Mouse (Mus musculus): Measurements from ENCODE around the gene Brox. TPM values are rescaled to one million over a fixed set of nuclear protein-coding genes. Genes with fewer than 3 reads are reported as not detected.

The Brox gene
- polyA plus RNA-seq, 1 experiment from 2014 or later, result 35.5 TPM

DNA sequence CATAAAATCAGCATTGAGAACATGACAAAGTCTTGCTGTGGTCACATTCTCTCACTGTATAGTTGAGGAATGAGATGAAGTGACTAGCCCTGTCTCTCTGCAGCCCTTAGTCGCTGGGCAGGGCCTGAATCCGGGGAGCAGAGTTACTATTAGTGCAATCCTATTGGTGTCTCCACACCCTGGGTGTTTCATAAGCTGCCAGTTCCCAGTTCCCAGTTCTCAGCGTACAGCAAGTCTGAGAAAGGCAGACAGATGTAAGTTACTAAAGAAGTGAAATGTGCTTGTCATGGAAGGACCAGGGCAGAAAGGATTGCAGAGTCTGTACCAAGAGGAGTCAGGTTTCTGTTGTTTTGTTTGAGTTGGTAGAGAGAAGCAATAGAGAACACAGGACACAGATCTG is 10.5 kb upstream of the Brox start:
- 81% methylated on average over 3 of the region's 3 CpGs for WGBS
- no peak overlapping the region for H3K4me3 ChIP-seq
- H3K4me1 ChIP-seq, result no peaks in the 10 kb centered on the region
- no peaks in the 10 kb centered on the region for H3K9me3 ChIP-seq
- peaks cover 45% of the 10 kb centered on the region for H3K36me3 ChIP-seq (replicated peaks)
- no peak overlapping the region for H3K27ac ChIP-seq (replicated peaks)
- H3K27me3 ChIP-seq (replicated peaks; ENCODE audit: low read depth, poor library complexity, severe bottlenecking), result no peaks in the 10 kb centered on the region
- no peak for DNase-seq (ENCODE audit: low spot score)

DNA sequence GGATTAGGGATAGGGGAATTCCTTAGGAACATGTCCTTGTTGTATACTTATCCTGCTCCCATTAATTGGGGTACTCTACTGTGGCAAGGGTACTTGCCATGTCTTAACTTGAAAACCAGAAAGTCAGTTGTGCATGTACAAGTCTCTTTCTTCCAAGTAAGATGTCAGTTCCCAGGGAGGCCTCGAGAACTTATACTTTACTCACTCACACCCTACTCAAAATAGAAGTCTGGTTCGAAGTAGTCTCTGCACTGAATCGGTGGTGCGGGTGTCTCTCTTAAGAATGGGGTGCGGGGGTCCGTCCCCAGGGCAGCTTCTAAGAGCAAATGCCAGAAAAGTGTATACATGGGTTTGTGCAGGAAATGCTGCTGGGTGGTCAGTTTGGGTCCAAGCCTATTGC is 2.1 kb upstream of the Brox start:
- Histone ChIP-seq H3K9me3 (no peaks in the 10 kb centered on the region), H3K36me3 (replicated peaks) (no peaks in the 10 kb centered on the region), H3K4me3 (no peak overlapping the region), H3K27me3 (replicated peaks; ENCODE audit: low read depth, poor library complexity, severe bottlenecking) (no peaks in the 10 kb centered on the region), H3K27ac (replicated peaks) (no peak overlapping the region), H3K4me1 (0 out of 2 replicates have a peak, but pooled peaks cover 4% of the 10 kb centered on the region)
- peak; percentile 93 for DNase-seq (ENCODE audit: low spot score)
- 88% methylated on average over 6 of the region's 6 CpGs for WGBS

DNA sequence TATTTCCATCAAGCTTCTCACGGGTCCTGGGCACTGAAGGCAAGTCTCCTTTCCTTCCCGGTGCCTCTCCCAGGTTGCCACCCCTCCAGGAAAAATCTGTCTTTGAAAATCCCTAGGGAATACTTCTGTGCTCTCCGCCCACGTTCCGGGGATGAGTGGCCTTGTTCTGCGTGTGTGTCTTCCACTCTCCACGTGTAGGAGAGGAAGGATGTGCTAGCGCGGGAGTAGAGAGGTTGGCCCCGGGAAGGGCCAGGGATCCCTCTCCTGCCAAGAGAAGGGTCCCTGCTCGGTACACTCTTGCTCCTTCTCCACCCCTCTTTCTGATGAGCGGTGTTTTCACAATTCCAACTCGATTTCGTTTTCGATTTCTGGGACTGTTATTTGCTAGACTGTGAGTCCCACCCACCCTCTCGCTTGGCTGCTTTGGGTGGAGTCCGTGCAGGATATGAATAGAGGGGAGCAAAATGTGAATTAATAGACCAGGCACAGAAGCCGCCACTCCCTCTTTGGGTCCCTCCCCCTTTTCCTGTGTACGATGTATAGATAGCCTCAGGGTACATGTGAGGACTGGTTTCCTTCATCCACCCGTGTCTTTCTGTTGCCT is 919 bp upstream of the Brox start:
- Histone ChIP-seq H3K27me3 (replicated peaks; ENCODE audit: low read depth, poor library complexity, severe bottlenecking) (no peaks in the 10 kb centered on the region), H3K4me1 (0 out of 2 replicates have a peak, but pooled peaks cover 4% of the 10 kb centered on the region), H3K36me3 (replicated peaks) (peaks cover 11% of the 10 kb centered on the region), H3K4me3 (peak overlapping the region; percentile 62), H3K27ac (replicated peaks) (peak overlapping the region; percentile 83), H3K9me3 (no peaks in the 10 kb centered on the region)
- under 1% methylated on average over 20 of the region's 20 CpGs for WGBS
- peak; percentile 53 for DNase-seq (ENCODE audit: low spot score)

DNA sequence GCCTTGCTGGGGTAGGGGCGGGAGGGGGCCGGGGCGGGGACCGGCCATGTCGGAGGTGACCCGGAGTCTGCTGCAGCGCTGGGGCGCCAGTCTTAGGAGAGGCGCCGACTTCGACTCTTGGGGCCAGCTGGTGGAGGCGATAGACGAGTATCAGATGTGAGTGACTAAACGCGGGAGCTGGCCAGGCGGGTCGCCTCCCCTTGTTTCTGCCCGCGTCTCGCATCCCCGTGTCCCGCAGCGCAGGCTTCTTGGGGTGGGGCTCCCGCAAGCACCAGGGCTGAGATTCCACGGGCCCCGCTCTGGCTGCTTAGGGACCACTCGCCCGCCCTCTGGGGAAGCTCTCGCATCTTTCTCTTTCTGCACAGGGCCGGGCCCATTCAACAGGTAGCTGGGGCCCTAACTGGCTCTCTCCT is 410 bp upstream of the Brox start:
- peak overlapping the region; percentile 83 for H3K27ac ChIP-seq (replicated peaks)
- WGBS, result under 1% methylated on average over 30 of the region's 30 CpGs
- DNase-seq (ENCODE audit: low spot score), result peak; percentile 77

DNA sequence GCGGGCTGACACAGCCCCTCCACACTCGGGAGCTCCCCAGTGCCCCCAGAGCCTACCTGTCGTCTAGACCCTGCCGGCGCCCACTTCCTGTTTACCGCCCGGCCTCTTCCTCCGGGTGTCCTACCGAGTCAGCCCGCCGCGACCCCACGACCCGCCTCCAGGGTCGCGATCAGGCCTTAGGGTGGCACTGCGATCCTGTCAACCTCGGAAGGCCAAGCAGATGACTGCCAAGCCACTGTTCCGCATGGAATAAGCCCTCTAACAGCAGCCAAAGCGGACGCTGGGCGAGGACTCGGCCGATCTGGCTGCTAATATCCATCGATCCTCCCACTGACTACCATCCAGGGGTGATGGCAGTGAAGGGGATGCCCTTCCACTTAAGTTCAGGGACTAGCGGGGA is 604 bp downstream of the Brox start, which contains the start of gene Aida:
TSS of gene Aida (plus strand) at position 126 of the 400 bp plus-strand sequence.
- Histone ChIP-seq H3K4me3 (peak within 1 kb of the TSS; percentile 62), H3K9me3 (no peaks in the 10 kb centered on the region), H3K27me3 (replicated peaks; ENCODE audit: low read depth, poor library complexity, severe bottlenecking) (no peaks in the 10 kb centered on the region), H3K27ac (replicated peaks) (peak within 1 kb of the TSS; percentile 83), H3K36me3 (replicated peaks) (peaks cover 26% of the 10 kb centered on the region), H3K4me1 (0 out of 2 replicates have a peak, but pooled peaks cover 4% of the 10 kb centered on the region)
- WGBS, result under 1% methylated on average over 26 of the region's 26 CpGs
- DNase-seq (ENCODE audit: low spot score), result peak; percentile 72

More for the DNA sequence above, 410 bp upstream of the Brox start:
- Histone ChIP-seq H3K9me3 (no peaks in the 10 kb centered on the region), H3K4me1 (0 out of 2 replicates have a peak, but pooled peaks cover 4% of the 10 kb centered on the region), H3K4me3 (peak overlapping the region; percentile 62), H3K36me3 (replicated peaks) (peaks cover 16% of the 10 kb centered on the region), H3K27me3 (replicated peaks; ENCODE audit: low read depth, poor library complexity, severe bottlenecking) (no peaks in the 10 kb centered on the region)

DNA sequence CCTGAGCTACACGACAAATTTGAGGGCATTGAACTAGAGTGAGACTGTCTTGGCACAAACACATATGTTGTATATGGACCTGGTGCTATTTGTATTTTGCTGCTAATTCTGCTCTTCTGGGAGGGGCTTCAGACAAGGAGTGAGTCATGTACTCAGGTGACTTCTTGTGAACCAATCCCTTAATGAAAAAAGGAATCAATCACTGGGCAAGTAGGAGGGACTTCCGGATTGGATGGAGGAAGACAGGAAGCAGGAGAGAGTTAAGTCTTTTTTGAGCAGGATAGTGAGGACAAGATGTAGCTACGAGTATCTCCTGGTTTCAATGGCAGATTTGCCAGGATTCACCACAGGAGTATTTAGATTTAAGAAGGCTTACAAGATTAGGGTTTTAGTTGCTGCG is 7.5 kb downstream of the Brox start:
- 94% methylated on average over 4 of the region's 4 CpGs for WGBS
- no peak overlapping the region for H3K4me3 ChIP-seq
- H3K27me3 ChIP-seq (replicated peaks; ENCODE audit: low read depth, poor library complexity, severe bottlenecking), result no peaks in the 10 kb centered on the region
- H3K36me3 ChIP-seq (replicated peaks), result peaks cover 93% of the 10 kb centered on the region
- no peak overlapping the region for H3K27ac ChIP-seq (replicated peaks)
- no peaks in the 10 kb centered on the region for H3K9me3 ChIP-seq
- no peaks in the 10 kb centered on the region for H3K4me1 ChIP-seq
- no peak for DNase-seq (ENCODE audit: low spot score)

DNA sequence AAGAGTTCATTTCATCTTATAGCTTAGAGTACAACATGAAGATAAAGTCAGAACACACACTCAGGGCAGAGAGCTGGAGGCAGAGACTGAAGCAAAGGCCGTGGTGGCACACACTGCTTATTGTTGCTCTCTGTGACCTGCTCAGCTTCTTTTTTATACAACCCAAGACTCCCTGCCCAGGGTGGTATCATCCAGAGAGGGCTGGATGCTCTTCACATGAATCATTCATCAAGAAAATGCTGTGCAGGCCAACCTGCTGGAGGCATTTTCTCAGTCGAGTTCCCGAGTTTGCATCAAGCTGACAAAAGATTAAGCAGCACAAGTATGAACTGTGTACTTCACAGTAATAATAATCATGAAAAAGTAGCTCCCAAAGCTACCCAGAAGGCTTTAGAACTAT is 8.7 kb downstream of the Brox start:
- no peak for DNase-seq (ENCODE audit: low spot score)
- peaks cover 98% of the 10 kb centered on the region for H3K36me3 ChIP-seq (replicated peaks)
- no peaks in the 10 kb centered on the region for H3K4me1 ChIP-seq
- 92% methylated on average over 3 of the region's 3 CpGs for WGBS
- H3K27me3 ChIP-seq (replicated peaks; ENCODE audit: low read depth, poor library complexity, severe bottlenecking), result no peaks in the 10 kb centered on the region
- no peak overlapping the region for H3K4me3 ChIP-seq
- H3K9me3 ChIP-seq, result no peaks in the 10 kb centered on the region
- no peak overlapping the region for H3K27ac ChIP-seq (replicated peaks)

DNA sequence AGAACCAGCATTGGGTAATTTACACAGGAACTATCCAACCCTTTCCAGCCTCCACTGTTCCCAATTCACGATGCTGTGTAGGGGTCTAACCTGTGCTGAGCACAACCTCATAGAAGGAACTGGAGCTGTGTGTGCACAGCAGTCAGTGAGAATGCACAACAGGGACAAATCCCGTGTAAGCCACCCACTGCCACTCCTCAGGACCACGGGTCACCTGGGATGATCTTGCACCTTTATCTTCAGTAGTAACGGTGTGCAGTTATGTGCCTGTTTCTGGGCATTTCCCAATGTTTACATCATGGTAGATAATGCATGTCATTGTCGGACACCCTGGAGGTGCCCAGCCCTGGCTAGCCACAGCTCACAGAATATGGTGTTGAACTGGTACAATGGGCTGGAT is 21.3 kb downstream of the Brox start:
- Histone ChIP-seq H3K4me3 (no peak overlapping the region), H3K36me3 (replicated peaks) (peaks cover 42% of the 10 kb centered on the region), H3K9me3 (no peaks in the 10 kb centered on the region), H3K4me1 (0 out of 2 replicates have a peak, but pooled peaks cover 3% of the 10 kb centered on the region), H3K27me3 (replicated peaks; ENCODE audit: low read depth, poor library complexity, severe bottlenecking) (no peaks in the 10 kb centered on the region), H3K27ac (replicated peaks) (no peak overlapping the region)
- 82% methylated on average over 5 of the region's 5 CpGs for WGBS
- DNase-seq (ENCODE audit: low spot score), result no peak

DNA sequence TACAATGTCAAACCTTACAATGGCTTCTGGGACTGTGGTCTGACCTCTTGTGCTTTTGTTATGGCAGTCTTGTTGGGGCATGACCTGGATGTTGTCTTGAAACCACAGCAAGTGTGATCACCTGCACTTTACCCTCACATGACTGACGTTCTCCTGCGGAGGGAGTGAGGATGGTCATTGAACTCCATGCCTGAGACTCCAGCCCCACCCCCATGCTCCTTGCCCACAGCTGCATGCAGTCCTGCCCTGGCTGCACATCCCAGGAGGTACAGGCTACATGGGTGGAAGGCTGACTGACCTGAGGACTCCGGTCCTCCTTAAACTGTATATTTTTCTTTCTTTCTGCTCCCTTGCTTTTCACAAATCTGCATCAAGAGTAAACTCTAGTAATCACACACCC is 22.7 kb downstream of the Brox start:
- H3K4me1 ChIP-seq, result 0 out of 2 replicates have a peak, but pooled peaks cover 3% of the 10 kb centered on the region
- H3K9me3 ChIP-seq, result no peaks in the 10 kb centered on the region
- peaks cover 28% of the 10 kb centered on the region for H3K36me3 ChIP-seq (replicated peaks)
- no peak overlapping the region for H3K27ac ChIP-seq (replicated peaks)
- H3K27me3 ChIP-seq (replicated peaks; ENCODE audit: low read depth, poor library complexity, severe bottlenecking), result no peaks in the 10 kb centered on the region
- H3K4me3 ChIP-seq, result no peak overlapping the region
- 65% methylated on average over 3 of the region's 3 CpGs for WGBS
- no peak for DNase-seq (ENCODE audit: low spot score)

DNA sequence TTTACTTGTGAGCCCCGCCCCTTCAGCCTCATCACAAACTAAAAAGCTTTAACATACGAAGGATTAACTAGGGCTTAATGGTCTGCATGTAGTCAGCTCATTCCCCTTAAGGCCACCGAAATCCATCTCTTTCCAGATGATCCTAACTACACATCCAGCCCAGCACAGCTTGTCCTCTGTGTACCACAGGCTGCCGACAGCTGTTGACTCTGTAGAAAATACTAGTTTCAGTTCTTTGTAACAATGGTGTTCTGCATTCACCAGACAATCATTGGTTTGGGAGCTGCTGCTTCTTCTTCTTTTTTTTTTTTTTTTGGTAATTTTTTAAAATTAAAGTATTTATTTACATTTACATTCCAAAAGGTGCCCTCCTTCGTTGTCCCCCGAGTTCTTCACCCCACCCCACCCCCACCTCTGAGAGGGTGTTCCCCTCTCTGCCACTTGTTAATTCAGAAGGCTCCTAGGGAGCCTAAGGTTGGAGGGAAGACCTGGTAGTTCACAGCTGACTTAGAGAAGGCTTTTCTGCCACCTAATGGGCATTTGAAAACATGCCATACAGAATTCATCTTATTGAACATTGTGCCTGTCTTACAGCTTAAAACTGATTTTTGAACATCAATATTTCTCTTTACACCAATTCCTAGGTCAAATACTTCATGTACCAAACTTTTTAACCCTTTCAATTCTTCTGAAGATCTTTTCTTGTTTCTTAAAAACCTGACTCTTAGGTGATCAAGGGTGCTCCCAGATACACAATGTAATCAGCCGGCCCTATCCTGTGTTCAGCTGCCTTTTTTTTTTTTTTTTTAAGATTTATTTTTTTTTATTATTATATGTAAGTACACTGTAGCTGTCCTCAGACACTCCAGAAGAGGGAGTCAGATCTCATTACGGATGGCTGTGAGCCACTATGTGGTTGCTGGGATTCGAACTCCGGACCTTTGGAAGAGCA is 23.9 kb downstream of the Brox start:
- no peaks in the 10 kb centered on the region for H3K27me3 ChIP-seq (replicated peaks; ENCODE audit: low read depth, poor library complexity, severe bottlenecking)
- 0 out of 2 replicates have a peak, but pooled peaks cover 3% of the 10 kb centered on the region for H3K4me1 ChIP-seq
- DNase-seq (ENCODE audit: low spot score), result no peak
- peaks cover 16% of the 10 kb centered on the region for H3K36me3 ChIP-seq (replicated peaks)
- no peak overlapping the region for H3K27ac ChIP-seq (replicated peaks)
- no peak overlapping the region for H3K4me3 ChIP-seq
- WGBS, result 64% methylated on average over 10 of the region's 10 CpGs
- no peaks in the 10 kb centered on the region for H3K9me3 ChIP-seq

DNA sequence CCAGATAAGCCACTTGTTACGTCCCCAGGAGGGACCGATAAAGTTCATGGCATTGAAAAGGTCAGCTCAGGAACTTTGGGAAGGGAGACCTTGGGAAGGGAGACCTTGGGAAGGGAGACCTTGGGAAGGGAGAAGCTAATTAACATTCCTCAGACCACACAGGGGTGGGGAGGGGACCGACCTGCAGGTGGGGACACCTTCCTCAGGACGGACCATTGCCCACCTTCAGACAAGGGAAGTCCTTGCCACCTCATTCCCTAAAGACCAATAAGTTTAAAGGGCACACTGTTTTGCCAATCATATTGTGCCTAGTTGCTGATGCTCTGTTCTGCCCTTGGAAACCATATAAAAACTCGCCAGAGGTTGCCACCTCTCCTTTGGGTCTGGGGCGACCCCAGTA is 29.4 kb downstream of the Brox start:
- H3K27me3 ChIP-seq (replicated peaks; ENCODE audit: low read depth, poor library complexity, severe bottlenecking), result no peaks in the 10 kb centered on the region
- no peak overlapping the region for H3K27ac ChIP-seq (replicated peaks)
- no peaks in the 10 kb centered on the region for H3K9me3 ChIP-seq
- no peak overlapping the region for H3K4me3 ChIP-seq
- DNase-seq (ENCODE audit: low spot score), result no peak
- H3K4me1 ChIP-seq, result 0 out of 2 replicates have a peak, but pooled peaks cover 7% of the 10 kb centered on the region
- 82% methylated on average over 6 of the region's 6 CpGs for WGBS
- H3K36me3 ChIP-seq (replicated peaks), result no peaks in the 10 kb centered on the region

DNA sequence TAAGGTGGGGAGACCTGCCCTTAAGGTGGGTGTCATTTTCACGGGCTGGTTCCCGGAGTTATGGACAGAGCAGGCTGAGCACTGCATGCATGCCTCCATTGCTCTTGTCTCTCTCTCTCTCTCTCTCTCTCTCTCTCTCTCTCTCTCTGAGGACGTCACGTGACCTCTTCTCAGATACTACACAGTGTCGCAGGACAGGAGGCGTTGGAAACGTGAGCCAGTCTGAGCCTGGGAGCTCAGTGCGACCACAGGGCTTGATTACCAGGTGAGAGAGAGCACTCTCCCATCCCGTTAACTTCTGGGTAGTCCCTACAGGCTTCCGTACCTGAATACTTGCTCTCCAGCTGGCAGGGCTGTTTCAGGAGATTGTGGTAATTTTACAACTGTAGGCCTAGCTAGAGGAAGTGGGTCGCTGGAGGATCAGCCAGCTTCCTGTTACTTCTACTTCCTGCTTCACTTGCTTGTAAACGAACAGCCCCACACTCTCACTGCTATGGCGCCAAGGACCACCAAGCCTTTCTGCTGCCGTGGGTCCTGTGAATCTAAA is 31.1 kb downstream of the Brox start:
- Histone ChIP-seq H3K4me1 (0 out of 2 replicates have a peak, but pooled peaks cover 7% of the 10 kb centered on the region), H3K27me3 (replicated peaks; ENCODE audit: low read depth, poor library complexity, severe bottlenecking) (no peaks in the 10 kb centered on the region), H3K9me3 (no peaks in the 10 kb centered on the region), H3K27ac (replicated peaks) (no peak overlapping the region), H3K36me3 (replicated peaks) (no peaks in the 10 kb centered on the region), H3K4me3 (no peak overlapping the region)
- no peak for DNase-seq (ENCODE audit: low spot score)
- 74% methylated on average over 14 of the region's 14 CpGs for WGBS
